Mouse (Mus musculus) E14TG2a.4 (cell line): ENCODE measurements at regions not wholly inside any gene's neighbourhood (a gene's known extent, or its start where the extent isn't known, plus 50 kb on each side); places are given as distances from the start of the nearest gene placed in this dataset.
A peak's percentile ranks its signal among the peaks of the same experiment; 100 is the strongest.

ENCODE experiments used
- H3K27me3 ChIP-seq: 2 replicates; pipeline ENCODE4 v1.6.1; 2014; ENCODE audit warnings: low read length, control low read depth; ENCODE audit not compliant: insufficient read depth
- H3K36me3 ChIP-seq: 2 replicates; pipeline ENCODE4 v1.6.1; 2014; ENCODE audit warnings: low read length, control low read depth; ENCODE audit not compliant: insufficient read depth
- H3K4me1 ChIP-seq: replicated peaks from 2 replicates; pipeline ENCODE4 v1.6.1; 2014; ENCODE audit warnings: low read depth, low read length, control low read depth
- H3K4me3 ChIP-seq: replicated peaks from 2 replicates; pipeline ENCODE4 v1.5.1; 2014; ENCODE audit warnings: mild to moderate bottlenecking, low read length
- H3K9me3 ChIP-seq: 2 replicates; pipeline ENCODE4 v1.6.1; 2014; ENCODE audit warnings: low read length, control low read depth
- CTCF ChIP-seq: conservative IDR thresholded peaks from 2 replicates; pipeline ENCODE4 v1.5.1; 2014; ENCODE audit warnings: low read length
- NANOG ChIP-seq: IDR thresholded peaks from 2 replicates; pipeline ENCODE4 v1.6.1; 2014; ENCODE audit warnings: borderline replicate concordance, low read length, mixed read lengths
- POU5F1 ChIP-seq: IDR thresholded peaks from 2 replicates; pipeline ENCODE4 v1.6.1; 2014; ENCODE audit warnings: low read length, borderline replicate concordance

GRCm38 (mm10) chr5:139598715-139599114 is 55.4 kb downstream of the Uncx start:
- Histone ChIP-seq H3K9me3 (no peaks in the 10 kb centered on the region), H3K4me1 (peaks cover 18% of the 10 kb centered on the region), H3K36me3 (no peaks in the 10 kb centered on the region), H3K27me3 (peaks cover 86% of the 10 kb centered on the region), H3K4me3 (no peak overlapping the region)
- no peak for TF ChIP-seq POU5F1
- no peak for TF ChIP-seq CTCF

DNA sequence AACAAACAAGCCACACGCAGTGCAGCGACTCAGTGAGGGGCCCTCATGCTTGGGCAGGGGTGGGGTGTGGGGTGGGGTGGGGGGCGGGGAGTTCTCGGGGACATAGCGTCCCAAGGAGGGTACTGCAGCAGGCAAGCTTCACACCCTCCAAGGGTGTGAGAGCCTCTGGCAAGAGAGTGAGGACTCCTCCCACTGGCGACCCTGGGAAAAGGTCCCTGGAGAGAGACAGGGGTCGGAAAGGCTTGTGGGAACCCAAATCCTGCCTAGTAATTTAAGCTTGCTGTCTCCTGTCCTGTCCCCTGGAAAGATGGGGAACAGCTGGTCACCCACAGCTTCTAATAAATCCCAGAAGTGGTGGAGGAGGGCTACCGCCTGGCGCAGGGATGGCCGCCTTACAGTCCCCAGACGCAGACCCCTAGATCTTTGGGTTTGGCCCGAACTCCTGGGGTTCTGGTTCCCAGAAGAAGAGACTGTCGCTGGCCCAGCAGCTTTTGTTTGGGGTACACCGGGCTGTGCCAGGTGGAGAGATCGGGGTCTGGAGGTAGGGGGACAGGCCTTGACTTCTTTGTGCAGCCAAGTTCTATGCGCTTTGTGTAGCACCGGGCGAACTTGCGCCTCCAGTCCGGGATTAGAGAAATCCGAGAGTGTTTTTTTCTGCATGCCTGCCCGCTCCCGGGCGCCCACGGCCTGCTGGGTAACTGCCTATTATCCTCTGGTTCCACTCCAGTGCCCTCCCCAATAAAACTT is 56.1 kb downstream of the Uncx start:
- Histone ChIP-seq H3K27me3 (peaks cover 85% of the 10 kb centered on the region), H3K9me3 (no peaks in the 10 kb centered on the region), H3K4me1 (peaks cover 18% of the 10 kb centered on the region), H3K4me3 (peak overlapping the region; percentile 57), H3K36me3 (no peaks in the 10 kb centered on the region)
- no peak for TF ChIP-seq CTCF
- TF ChIP-seq NANOG: no peak
- TF ChIP-seq POU5F1: no peak

DNA sequence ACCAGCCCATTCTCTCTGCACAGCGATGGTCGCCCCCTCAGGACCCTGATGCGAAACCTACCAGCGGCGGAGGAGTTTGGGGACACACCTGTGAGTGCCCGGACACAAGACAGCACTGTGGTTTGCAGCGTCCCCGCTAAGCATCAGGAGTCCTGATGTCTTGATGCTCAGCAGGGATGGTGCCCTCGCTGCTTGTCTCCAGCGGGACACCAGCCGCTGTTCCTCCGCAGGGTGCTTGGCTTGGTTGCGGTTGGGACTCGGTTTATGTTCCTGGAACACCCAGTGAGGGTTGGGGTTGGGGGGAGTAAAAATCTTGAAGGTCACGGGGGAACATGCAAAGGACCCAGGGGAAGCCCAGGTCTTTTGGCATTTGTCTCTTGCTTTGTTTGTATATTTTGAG is 56.9 kb downstream of the Uncx start:
- Histone ChIP-seq H3K4me3 (no peak overlapping the region), H3K27me3 (peaks cover 84% of the 10 kb centered on the region), H3K9me3 (no peaks in the 10 kb centered on the region), H3K4me1 (peaks cover 18% of the 10 kb centered on the region), H3K36me3 (no peaks in the 10 kb centered on the region)
- TF ChIP-seq POU5F1 (no peak), NANOG (no peak), CTCF (no peak)

DNA sequence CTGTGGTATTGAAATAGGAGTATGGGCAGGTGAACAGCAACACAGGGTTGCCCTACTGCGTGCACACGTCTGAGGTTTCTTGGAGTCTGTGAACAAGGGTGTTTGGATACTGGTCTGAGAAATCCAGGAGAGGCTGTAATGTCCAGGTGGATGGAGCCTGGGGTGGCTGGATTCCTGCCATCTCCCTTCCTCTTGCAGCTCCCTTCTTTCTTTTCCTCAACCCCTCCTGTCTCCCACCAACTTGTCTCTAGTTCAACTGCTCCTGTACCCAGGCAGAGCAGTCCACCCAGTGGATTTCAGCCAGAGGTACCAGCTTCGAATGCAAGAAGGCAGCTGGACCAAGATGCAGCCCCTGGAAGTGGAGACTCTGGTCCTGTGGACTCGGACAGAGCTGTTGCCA is 59.6 kb downstream of the Uncx start:
- H3K36me3 ChIP-seq: no peaks in the 10 kb centered on the region
- peaks cover 18% of the 10 kb centered on the region for H3K4me1 ChIP-seq
- H3K27me3 ChIP-seq: peaks cover 64% of the 10 kb centered on the region
- H3K9me3 ChIP-seq: no peaks in the 10 kb centered on the region
- H3K4me3 ChIP-seq: no peak overlapping the region
- TF ChIP-seq CTCF: no peak
- no peak for TF ChIP-seq POU5F1
- no peak for TF ChIP-seq NANOG

- H3K4me1 ChIP-seq: peaks cover 17% of the 10 kb centered on the region
These were observed 60.2 kb downstream of the Uncx start for GRCm38 (mm10) chr5:139603535-139603934.

DNA sequence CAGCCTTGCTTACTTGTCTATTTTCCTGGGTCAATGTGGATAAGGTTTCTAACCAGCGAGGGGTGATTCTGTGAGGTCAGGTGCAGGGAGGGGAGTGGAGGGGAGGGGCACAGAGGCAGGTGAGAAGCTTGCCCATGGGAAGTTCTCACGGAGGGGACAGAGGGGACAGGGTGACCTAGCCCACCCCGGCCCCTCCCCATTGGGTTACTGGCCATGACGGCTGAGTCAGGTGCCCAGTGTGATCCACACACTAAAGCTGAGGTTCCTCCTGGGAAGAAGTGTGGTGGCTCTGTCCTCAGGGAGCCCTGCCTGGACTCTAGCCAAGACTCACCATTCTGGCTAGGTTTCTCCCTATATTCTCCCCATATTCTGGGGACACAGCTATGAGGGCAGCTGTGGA is 61.0 kb downstream of the Uncx start:
- H3K4me1 ChIP-seq: peaks cover 11% of the 10 kb centered on the region
- no peaks in the 10 kb centered on the region for H3K36me3 ChIP-seq
- H3K9me3 ChIP-seq: no peaks in the 10 kb centered on the region
- H3K4me3 ChIP-seq: no peak overlapping the region
- H3K27me3 ChIP-seq: peaks cover 52% of the 10 kb centered on the region
- no peak for TF ChIP-seq POU5F1
- no peak for TF ChIP-seq CTCF
- no peak for TF ChIP-seq NANOG

More at GRCm38 (mm10) chr5:139603535-139603934, 60.2 kb downstream of the Uncx start:
- Histone ChIP-seq H3K36me3 (no peaks in the 10 kb centered on the region), H3K4me3 (no peak overlapping the region), H3K27me3 (peaks cover 58% of the 10 kb centered on the region), H3K9me3 (no peaks in the 10 kb centered on the region)
- TF ChIP-seq CTCF (no peak), NANOG (no peak), POU5F1 (no peak)

DNA sequence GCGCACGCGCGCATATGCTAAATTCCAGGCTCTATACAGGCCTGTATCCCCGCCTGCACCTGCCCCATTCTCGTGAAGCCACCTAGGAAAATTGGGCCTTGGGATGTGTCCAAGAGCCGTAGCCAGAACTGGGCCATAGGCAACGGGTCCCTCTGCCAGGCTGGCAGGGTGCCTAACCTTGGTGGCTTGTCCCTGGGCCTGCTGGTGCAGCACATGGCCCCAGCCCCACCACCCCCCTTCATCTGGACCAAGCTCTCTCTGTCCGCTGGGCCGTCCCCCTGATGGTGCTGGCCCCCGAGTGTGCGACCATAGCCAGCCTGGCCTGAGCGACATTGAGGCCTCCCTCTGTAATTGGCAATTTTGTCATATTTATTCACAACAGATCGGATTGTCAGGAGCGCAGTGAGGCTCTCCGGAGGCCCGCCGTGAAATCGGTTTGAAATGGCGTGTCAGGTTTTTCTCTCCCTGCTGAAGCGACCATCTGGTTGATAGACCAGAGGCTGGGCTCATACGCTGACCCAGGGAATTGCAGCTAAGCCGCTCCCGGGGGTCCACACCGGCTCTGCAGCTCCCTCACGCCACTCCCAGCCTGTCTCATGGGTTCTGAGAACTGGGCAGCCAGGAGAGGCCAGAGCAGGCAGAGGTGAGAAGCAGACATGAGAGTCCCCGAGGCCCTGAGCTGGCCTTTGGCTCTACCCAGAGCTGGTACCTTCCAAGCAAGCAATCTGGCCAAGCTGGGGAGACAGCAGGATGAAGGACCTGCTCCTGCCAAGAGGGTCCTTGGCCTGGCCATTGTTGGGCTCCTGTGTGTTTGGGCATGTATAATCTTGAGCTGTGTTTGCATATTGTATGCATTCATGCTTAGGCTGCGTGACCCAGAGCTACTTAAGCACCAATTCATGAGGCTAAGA is 67.6 kb downstream of the Uncx start:
- H3K4me1 ChIP-seq: peaks cover 4% of the 10 kb centered on the region; the same call in 1 of the 2 replicates

DNA sequence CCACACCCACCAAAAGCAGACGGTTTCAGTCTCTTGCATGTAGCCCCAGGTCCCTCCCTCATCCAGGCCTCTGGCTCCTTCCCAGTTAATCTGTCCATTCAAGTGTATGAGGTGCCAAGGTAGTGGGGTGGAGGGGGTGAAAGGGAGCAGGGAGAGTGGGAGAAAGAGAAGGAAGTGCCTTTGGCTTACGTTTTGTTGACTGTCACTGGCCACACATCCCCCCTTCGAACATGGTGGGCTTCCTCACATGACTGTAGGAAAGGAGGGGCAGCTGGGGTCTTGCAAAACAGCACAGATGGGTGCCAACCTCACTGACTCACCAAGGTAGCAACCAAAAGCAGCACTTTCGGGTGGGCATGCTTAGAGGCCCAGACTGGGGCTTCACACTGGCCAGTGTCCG is 68.9 kb downstream of the Uncx start:
- Histone ChIP-seq H3K36me3 (no peaks in the 10 kb centered on the region), H3K27me3 (peaks cover 14% of the 10 kb centered on the region), H3K9me3 (peaks cover 13% of the 10 kb centered on the region), H3K4me1 (peaks cover 4% of the 10 kb centered on the region; the same call in 1 of the 2 replicates), H3K4me3 (no peak overlapping the region)
- TF ChIP-seq POU5F1 (no peak), CTCF (no peak), NANOG (no peak)

More for the DNA sequence above, 67.6 kb downstream of the Uncx start:
- Histone ChIP-seq H3K27me3 (peaks cover 6% of the 10 kb centered on the region; the same call in 1 of the 2 replicates), H3K36me3 (no peaks in the 10 kb centered on the region), H3K9me3 (peaks cover 13% of the 10 kb centered on the region), H3K4me3 (peak overlapping the region; percentile 48)
- TF ChIP-seq POU5F1: no peak
- no peak for TF ChIP-seq CTCF
- no peak for TF ChIP-seq NANOG
